8 mouse cellular contexts compared by ENCODE assay signal in the genomic region with DNA sequence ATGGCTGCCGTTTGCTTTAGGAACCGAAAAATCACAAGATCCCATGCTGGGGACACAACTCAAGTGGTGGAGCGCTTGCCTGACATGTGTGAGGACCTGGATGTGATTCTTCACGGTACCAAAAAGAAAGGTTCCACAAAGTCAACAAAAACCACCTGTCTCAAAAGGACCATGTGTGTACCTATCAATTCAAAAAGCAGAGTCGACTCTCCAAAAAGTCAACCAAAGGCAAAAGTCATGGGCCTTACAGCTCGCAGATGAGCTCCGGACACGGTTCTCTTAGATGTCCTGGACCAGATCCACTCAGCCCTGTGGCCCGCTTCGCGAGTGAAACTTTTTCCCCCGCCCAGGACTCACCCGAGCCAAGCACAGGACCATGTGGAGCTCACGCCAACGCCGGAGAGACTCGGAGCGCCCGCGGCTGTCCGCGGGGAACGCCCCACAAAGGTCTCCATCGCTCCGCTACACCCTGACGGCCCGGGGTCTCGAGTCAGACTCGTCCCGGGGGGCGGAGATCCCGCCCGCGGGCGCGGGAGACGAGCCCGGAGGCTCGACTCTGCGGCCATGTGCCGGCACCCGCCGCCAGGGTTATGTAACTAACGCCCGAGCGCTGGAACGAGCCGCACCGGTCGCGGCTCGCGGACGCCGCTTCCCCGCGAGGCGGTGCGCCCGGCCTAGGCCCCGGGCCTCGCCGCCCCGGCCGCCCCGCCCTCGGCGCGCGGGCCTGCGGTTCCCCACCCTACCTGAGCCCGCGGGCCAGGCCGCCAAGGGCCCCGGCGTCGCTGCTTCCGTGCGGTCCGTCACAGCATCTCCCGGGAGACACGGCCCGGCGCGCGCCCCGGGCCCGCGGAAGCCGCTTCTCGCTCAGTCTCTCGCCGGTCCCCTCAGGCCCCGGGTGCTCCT. TPM values are rescaled to one million over a fixed set of nuclear protein-coding genes. Genes with fewer than 3 reads are reported as not detected.
A peak's percentile ranks its signal among the peaks of the same experiment; 100 is the strongest.
DNase-seq lines count a peak whose midpoint lies in the region; ATAC-seq and TF ChIP-seq lines count a peak whose summit lies in the region.

Gene Gm10518, plus strand, starts transcription at position 767 of the 903 bp plus-strand sequence.

- TF ChIP-seq CTCF in bone marrow macrophage, adult 2 months (IDR thresholded peaks at IDR 0.05; ENCODE audit: low read depth, low read length) = no peak
- no peak for TF ChIP-seq CTCF in liver, adult 2 months (IDR thresholded peaks at IDR 0.05; ENCODE audit: low read depth, low read length)

- peaks cover 13% of the 10 kb centered on the region for H3K4me1 ChIP-seq in bone marrow macrophage, adult 2 months (ENCODE audit: control insufficient read depth, insufficient read depth, low read length)
- H3K4me1 ChIP-seq in erythroblast, embryonic 14.5 days (ENCODE audit: control insufficient read depth) = peaks cover 70% of the 10 kb centered on the region
- peaks cover 11% of the 10 kb centered on the region for H3K4me1 ChIP-seq in heart, embryonic 10.5 days
- peaks cover 21% of the 10 kb centered on the region for H3K4me1 ChIP-seq in kidney, embryonic 15.5 days
- H3K4me1 ChIP-seq in liver, adult 2 months (ENCODE audit: control insufficient read depth, insufficient read depth, low read length) = peaks cover 18% of the 10 kb centered on the region

- H3K79me2 ChIP-seq in liver, adult 2 months (ENCODE audit: control insufficient read depth, insufficient read depth, low read length) = peaks cover 5% of the 10 kb centered on the region; the same call in 1 of the 2 replicates

- peaks cover 35% of the 10 kb centered on the region for H3K36me3 ChIP-seq in erythroblast, embryonic 14.5 days (ENCODE audit: control insufficient read depth)
- peaks cover 15% of the 10 kb centered on the region for H3K36me3 ChIP-seq in heart, embryonic 10.5 days
- peaks cover 13% of the 10 kb centered on the region for H3K36me3 ChIP-seq in kidney, embryonic 15.5 days
- H3K36me3 ChIP-seq in liver, adult 2 months (ENCODE audit: control insufficient read depth, insufficient read depth, low read length) = peaks cover 9% of the 10 kb centered on the region

- peak; percentile 73 for ATAC-seq in kidney, embryonic 15.5 days (replicated peaks; ENCODE audit: low FRiP score)
- 0 out of 2 replicates have a peak, but pooled peaks have one; percentile 14 for ATAC-seq in monocyte, adult 5-6 weeks (replicated peaks; ENCODE audit: insufficient number of reproducible peaks, low FRiP score, low TSS enrichment, poor library complexity, severe bottlenecking)

- peak within 1 kb of the TSS; percentile 73 for H3K4me2 ChIP-seq in kidney, embryonic 15.5 days

- TF ChIP-seq POLR2A in bone marrow macrophage, adult 2 months (IDR thresholded peaks at IDR 0.05; ENCODE audit: borderline replicate concordance, low read depth, low read length) = no peak
- TF ChIP-seq POLR2A in liver, adult 2 months (IDR thresholded peaks at IDR 0.05; ENCODE audit: extremely low read depth, insufficient read depth, low read length) = no peak

- H3K9me3 ChIP-seq in erythroblast, embryonic 14.5 days (ENCODE audit: control insufficient read depth, low read length) = no peaks in the 10 kb centered on the region
- no peaks in the 10 kb centered on the region for H3K9me3 ChIP-seq in heart, embryonic 10.5 days
- H3K9me3 ChIP-seq in kidney, embryonic 15.5 days (replicated peaks) = no peaks in the 10 kb centered on the region

- no peaks in the 10 kb centered on the region for H3K27me3 ChIP-seq in erythroblast, embryonic 14.5 days (ENCODE audit: control insufficient read depth)
- H3K27me3 ChIP-seq in heart, embryonic 10.5 days (ENCODE audit: insufficient read depth, poor library complexity, severe bottlenecking) = no peaks in the 10 kb centered on the region
- H3K27me3 ChIP-seq in kidney, embryonic 15.5 days = no peaks in the 10 kb centered on the region
- no peaks in the 10 kb centered on the region for H3K27me3 ChIP-seq in liver, adult 2 months (ENCODE audit: control insufficient read depth, insufficient read depth, low read length)

- WGBS in heart, embryonic 10.5 days = under 1% methylated on average over 94 of the region's 94 CpGs
- WGBS in kidney, embryonic 15.5 days = under 1% methylated on average over 93 of the region's 94 CpGs
- WGBS in liver, adult 2 months = under 1% methylated on average over 73 of the region's 94 CpGs

- peak within 1 kb of the TSS; percentile 82 for H3K27ac ChIP-seq in bone marrow macrophage, adult 2 months (ENCODE audit: insufficient read depth, low read depth, low read length)
- peak within 1 kb of the TSS; percentile 97 for H3K27ac ChIP-seq in heart, embryonic 10.5 days
- H3K27ac ChIP-seq in kidney, embryonic 15.5 days = peak within 1 kb of the TSS; percentile 100
- H3K27ac ChIP-seq in liver, adult 2 months (replicated peaks; ENCODE audit: insufficient read depth, low read depth, low read length) = peak within 1 kb of the TSS; percentile 93

- H3K4me3 ChIP-seq in bone marrow macrophage, adult 2 months (ENCODE audit: insufficient read depth, low read length) = peak within 1 kb of the TSS; percentile 96
- H3K4me3 ChIP-seq in erythroblast, embryonic 14.5 days (replicated peaks) = peak within 1 kb of the TSS; percentile 98
- H3K4me3 ChIP-seq in heart, embryonic 10.5 days = peak within 1 kb of the TSS; percentile 96
- H3K4me3 ChIP-seq in kidney, embryonic 15.5 days (replicated peaks) = peak within 1 kb of the TSS; percentile 98
- peak within 1 kb of the TSS; percentile 87 for H3K4me3 ChIP-seq in liver, adult 2 months (ENCODE audit: insufficient read depth, low read depth, low read length)

- H3K9ac ChIP-seq in kidney, embryonic 15.5 days = peak within 1 kb of the TSS; percentile 94
- peak within 1 kb of the TSS; percentile 95 for H3K9ac ChIP-seq in liver, adult 2 months (ENCODE audit: low read depth, low read length)

- DNase-seq in CD8-positive naive resting alpha-beta T cell, adult 2 months (ENCODE audit: low read depth in 2 of 2, low spot score in 2 of 2) = peak; percentile 35 to 43
- peak; percentile 83 for DNase-seq in heart, embryonic 10.5 days (ENCODE audit: low spot score)
- DNase-seq in liver, adult 2 months (ENCODE audit: extremely low read depth, low read depth, low spot score) = peak; percentile 68
- peak; percentile 71 for DNase-seq in testis, postnatal 14 days (ENCODE audit: low spot score)

RNA-seq across cellular contexts. Expression of gene Gm10518, which starts in this region (rescaled TPM):
- polyA plus RNA-seq in bone marrow macrophage, adult 2 months (2012; ENCODE audit: insufficient read depth, insufficient read length, missing spikeins) = not detected in 2 replicates
- polyA plus RNA-seq in erythroblast, embryonic 14.5 days (2012) = not detected in 2 replicates
- 0.18 and 0.25 TPM in 2 replicates for polyA plus RNA-seq in heart, embryonic 10.5 days (2016; fragmentation: Nextera tagmentation; extraction: Ambion mirVana)
- 0.21 TPM in 1 of 2 replicates, not detected in the other for polyA plus RNA-seq in kidney, embryonic 15.5 days (2015; fragmentation: Nextera tagmentation; extraction: Ambion mirVana)
- not detected in 2 replicates for total RNA-seq in liver, adult 2 months (2014; rRNA removed)
- not detected in 2 replicates for polyA plus RNA-seq in liver, adult 2 months (2012; rRNA removed)
- 0.58 TPM in 1 of 3 replicates, not detected in the others for total RNA-seq in monocyte, adult 5-6 weeks (2017)

Comparison
In these comparisons a context has a peak if more than half of its experiments do, and no peak if none do; other contexts are left out.
1. Peak in every context shown above with its lines: DNase-seq, ATAC-seq, H3K4me3 ChIP-seq and H3K27ac ChIP-seq.
2. Peak in DNase-seq, H3K4me3 ChIP-seq and H3K27ac ChIP-seq in heart, embryonic 10.5 days; RNA of the gene not detected or under 1 TPM.
3. Peak in ATAC-seq, H3K4me3 ChIP-seq, H3K27ac ChIP-seq, H3K9ac ChIP-seq and H3K4me2 ChIP-seq in kidney, embryonic 15.5 days; RNA of the gene not detected or under 1 TPM.
4. Peak in DNase-seq, H3K4me3 ChIP-seq, H3K27ac ChIP-seq and H3K9ac ChIP-seq in liver, adult 2 months; RNA of the gene not detected or under 1 TPM.
5. Peak in ATAC-seq in monocyte, adult 5-6 weeks; RNA of the gene not detected or under 1 TPM.